ENCODE assay signal across 15 mouse cellular contexts in the genomic region with DNA sequence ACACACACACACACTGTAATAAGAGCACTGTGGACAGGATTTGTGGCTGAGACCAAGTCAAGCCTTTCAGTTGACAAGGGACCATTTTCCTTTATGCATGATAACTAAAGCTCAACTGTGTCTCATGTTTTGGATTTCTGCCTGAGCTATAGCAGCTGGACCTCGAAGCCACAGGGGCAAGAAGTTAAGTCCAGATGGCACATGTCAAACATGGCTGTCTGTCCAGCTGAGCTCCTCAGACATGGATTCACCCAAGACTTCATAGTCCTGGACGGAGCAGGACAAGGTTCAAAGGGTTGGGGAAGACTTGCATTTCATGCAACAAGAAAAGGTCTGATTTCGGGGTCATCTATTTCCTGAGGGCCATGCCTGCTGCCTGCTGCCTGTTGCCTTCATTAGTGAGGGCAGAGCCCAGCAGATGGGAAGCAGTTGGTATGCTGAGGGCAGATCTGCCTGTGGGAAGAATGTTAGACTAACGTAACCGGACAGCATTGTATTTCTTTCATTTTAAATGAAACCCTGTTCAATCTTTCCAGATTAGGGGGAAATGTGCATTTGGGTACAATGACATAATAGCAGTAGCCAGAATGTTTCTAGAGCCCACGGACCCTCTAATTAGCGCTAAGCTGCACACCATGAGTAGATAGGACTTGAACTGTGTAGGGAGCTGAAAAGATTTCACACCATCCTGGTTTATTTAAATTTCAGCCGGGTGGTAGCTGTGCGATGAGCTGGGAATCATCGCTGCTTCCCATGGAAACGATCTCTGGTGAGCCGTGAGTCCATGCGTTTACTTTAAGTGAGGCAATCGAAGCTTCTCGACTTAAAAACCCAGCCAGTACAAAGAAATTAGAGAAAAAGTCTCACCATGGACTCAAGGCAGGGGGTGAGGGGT.
DNase-seq lines count a peak whose midpoint lies in the region; ATAC-seq and TF ChIP-seq lines count a peak whose summit lies in the region.
"Had no signal": no experiment of that assay in that cellular context is flagged by ENCODE, and none has a peak within 500 bp of the region (broad histone marks: within the 10 kb centered on the region; RNA-seq: fewer than 3 reads in every experiment).

No protein-coding gene starts in this region.

- no peak for DNase-seq in hindbrain, embryonic 14.5 days (ENCODE audit: low spot score)
- DNase-seq in lung, adult 2 months: no peak
- DNase-seq in retina, embryonic 14.5 days (ENCODE audit: low spot score): peak; percentile 73
- no peak for DNase-seq in gastrocnemius, postnatal 4 days (ENCODE audit: low spot score in 2 of 2)
- DNase-seq: cerebellum, adult 9-10 months; heart, adult 18-20 months; layer of hippocampus, postnatal 36 days; thymus, postnatal 25 days had no signal

- no peak overlapping the region for H3K9ac ChIP-seq in hindbrain, embryonic 16.5 days (ENCODE audit: low read depth, low read length)
- H3K9ac ChIP-seq in hindbrain, embryonic 14.5 days: no peak overlapping the region
- H3K9ac ChIP-seq in lung, embryonic 15.5 days: no peak overlapping the region
- H3K9ac ChIP-seq in forebrain, embryonic 13.5 days: no peak overlapping the region
- H3K9ac ChIP-seq: embryonic facial prominence, embryonic 13.5 days; hindbrain, embryonic 15.5 days; neural tube, embryonic 12.5 days had no signal

- H3K27me3 ChIP-seq in hindbrain, embryonic 16.5 days (replicated peaks; ENCODE audit: control insufficient read depth, insufficient read depth, low read length): no peaks in the 10 kb centered on the region
- H3K27me3 ChIP-seq in hindbrain, embryonic 14.5 days (ENCODE audit: control insufficient read depth, insufficient read depth, low read length): no peaks in the 10 kb centered on the region
- H3K27me3 ChIP-seq in lung, embryonic 15.5 days: no peaks in the 10 kb centered on the region
- H3K27me3 ChIP-seq in forebrain, embryonic 13.5 days: no peaks in the 10 kb centered on the region
- H3K27me3 ChIP-seq: embryonic facial prominence, embryonic 13.5 days; hindbrain, embryonic 15.5 days; neural tube, embryonic 12.5 days had no signal

- no peak overlapping the region for H3K4me2 ChIP-seq in hindbrain, embryonic 16.5 days (ENCODE audit: low read length)
- no peak overlapping the region for H3K4me2 ChIP-seq in hindbrain, embryonic 14.5 days (replicated peaks)
- no peak overlapping the region for H3K4me2 ChIP-seq in lung, embryonic 15.5 days
- 0 out of 2 replicates have a peak overlapping the region, but pooled peaks have one; percentile 4 for H3K4me2 ChIP-seq in forebrain, embryonic 13.5 days
- H3K4me2 ChIP-seq: embryonic facial prominence, embryonic 13.5 days; hindbrain, embryonic 15.5 days; neural tube, embryonic 12.5 days had no signal

- H3K4me3 ChIP-seq in hindbrain, embryonic 16.5 days (ENCODE audit: low read length): no peak overlapping the region
- H3K4me3 ChIP-seq in hindbrain, embryonic 14.5 days (replicated peaks; ENCODE audit: low read length): no peak overlapping the region
- H3K4me3 ChIP-seq in lung, embryonic 15.5 days: no peak overlapping the region
- no peak overlapping the region for H3K4me3 ChIP-seq in lung, adult 2 months (replicated peaks; ENCODE audit: extremely low read depth, low read depth, low read length)
- H3K4me3 ChIP-seq in forebrain, embryonic 13.5 days: no peak overlapping the region
- H3K4me3 ChIP-seq: embryonic facial prominence, embryonic 13.5 days; hindbrain, embryonic 15.5 days; megakaryocyte, embryonic 14.5 days; neural tube, embryonic 12.5 days had no signal

- peak overlapping the region; percentile 27; the same call in 1 of the 2 replicates for H3K27ac ChIP-seq in hindbrain, embryonic 16.5 days (ENCODE audit: low read depth, low read length)
- no peak overlapping the region for H3K27ac ChIP-seq in hindbrain, embryonic 14.5 days
- H3K27ac ChIP-seq in lung, embryonic 15.5 days: peak overlapping the region; percentile 58
- H3K27ac ChIP-seq in forebrain, embryonic 13.5 days: peak overlapping the region; percentile 54
- H3K27ac ChIP-seq: embryonic facial prominence, embryonic 13.5 days; hindbrain, embryonic 15.5 days; neural tube, embryonic 12.5 days had no signal

- no peaks in the 10 kb centered on the region for H3K9me3 ChIP-seq in hindbrain, embryonic 16.5 days (ENCODE audit: control insufficient read depth, low read length)
- H3K9me3 ChIP-seq in hindbrain, embryonic 14.5 days (ENCODE audit: control insufficient read depth, low read length): no peaks in the 10 kb centered on the region
- no peaks in the 10 kb centered on the region for H3K9me3 ChIP-seq in lung, embryonic 15.5 days
- H3K9me3 ChIP-seq in forebrain, embryonic 13.5 days (replicated peaks): no peaks in the 10 kb centered on the region
- H3K9me3 ChIP-seq: embryonic facial prominence, embryonic 13.5 days; hindbrain, embryonic 15.5 days; megakaryocyte, embryonic 14.5 days; neural tube, embryonic 12.5 days had no signal

- no peak for TF ChIP-seq POLR2A in lung, adult 2 months (IDR thresholded peaks at IDR 0.05; ENCODE audit: borderline replicate concordance, extremely low read depth, low read depth, low read length)

- peaks cover 25% of the 10 kb centered on the region for H3K4me1 ChIP-seq in hindbrain, embryonic 16.5 days (ENCODE audit: control insufficient read depth, insufficient read depth, low read depth, low read length)
- H3K4me1 ChIP-seq in hindbrain, embryonic 14.5 days (replicated peaks; ENCODE audit: control insufficient read depth, insufficient read depth, low read length): peaks cover 52% of the 10 kb centered on the region
- peaks cover 33% of the 10 kb centered on the region for H3K4me1 ChIP-seq in lung, embryonic 15.5 days
- no peaks in the 10 kb centered on the region for H3K4me1 ChIP-seq in lung, adult 2 months (ENCODE audit: control insufficient read depth, insufficient read depth, low read length)
- H3K4me1 ChIP-seq in forebrain, embryonic 13.5 days: peaks cover 69% of the 10 kb centered on the region
- H3K4me1 ChIP-seq: megakaryocyte, embryonic 14.5 days had no signal

- ATAC-seq in hindbrain, embryonic 16.5 days: peak; percentile 10; the same call in 1 of the 2 replicates
- no peak for ATAC-seq in hindbrain, embryonic 14.5 days (ENCODE audit: low FRiP score)
- no peak; the same call in 1 of the 2 replicates for ATAC-seq in lung, embryonic 15.5 days (ENCODE audit: borderline replicate concordance, extremely low read depth, low FRiP score, low TSS enrichment)
- ATAC-seq in forebrain, embryonic 13.5 days: peak; percentile 46; the same call in 1 of the 2 replicates

- no peak for TF ChIP-seq CTCF in lung, adult 2 months (IDR thresholded peaks at IDR 0.05; ENCODE audit: insufficient read depth, low read length)

- H3K36me3 ChIP-seq in hindbrain, embryonic 16.5 days (ENCODE audit: control insufficient read depth, insufficient read depth, low read length): no peaks in the 10 kb centered on the region
- H3K36me3 ChIP-seq in hindbrain, embryonic 14.5 days (replicated peaks; ENCODE audit: control insufficient read depth, insufficient read depth): no peaks in the 10 kb centered on the region
- no peaks in the 10 kb centered on the region for H3K36me3 ChIP-seq in lung, embryonic 15.5 days
- H3K36me3 ChIP-seq in forebrain, embryonic 13.5 days (ENCODE audit: poor library complexity, severe bottlenecking): 0 out of 2 replicates have a peak, but pooled peaks cover 2% of the 10 kb centered on the region
- H3K36me3 ChIP-seq: embryonic facial prominence, embryonic 13.5 days; hindbrain, embryonic 15.5 days had no signal

- WGBS in hindbrain, embryonic 16.5 days: 44% methylated on average over 15 of the region's 15 CpGs
- 45% methylated on average over 15 of the region's 15 CpGs for WGBS in hindbrain, embryonic 14.5 days
- WGBS in lung, embryonic 15.5 days: 54% methylated on average over 15 of the region's 15 CpGs
- 67% methylated on average over 15 of the region's 15 CpGs for WGBS in lung, adult 2 months
- 24% methylated on average over 15 of the region's 15 CpGs for WGBS in forebrain, embryonic 13.5 days

Comparison
In these comparisons a context has a peak if more than half of its experiments do, and no peak if none do; other contexts are left out.
1. ATAC-seq: peak in hindbrain, embryonic 16.5 days (single experiment) and forebrain, embryonic 13.5 days (single experiment); none in hindbrain, embryonic 14.5 days (single experiment) and lung, embryonic 15.5 days (single experiment).